10 mouse cellular contexts compared by ENCODE assay signal in the genomic region with DNA sequence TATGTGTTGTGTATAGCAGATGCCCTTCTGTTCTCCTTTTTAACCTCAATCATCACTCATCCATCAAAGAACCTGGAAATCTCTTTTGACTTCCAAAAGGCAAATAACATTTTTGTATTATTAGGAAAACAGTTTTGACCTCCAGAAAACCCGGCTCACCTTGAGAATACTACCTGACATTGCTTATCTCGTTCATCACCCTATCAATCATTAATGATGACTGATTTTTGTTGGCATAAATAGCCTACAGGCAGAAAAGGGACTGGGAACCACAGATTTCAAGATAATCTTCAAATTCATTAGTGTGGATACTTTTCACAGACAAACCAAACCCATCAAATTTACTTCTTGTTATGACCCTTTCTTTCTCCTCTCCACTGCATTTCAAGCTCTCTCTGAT. TPM values are rescaled to one million over a fixed set of nuclear protein-coding genes. Genes with fewer than 3 reads are reported as not detected.
DNase-seq lines count a peak whose midpoint lies in the region; ATAC-seq and TF ChIP-seq lines count a peak whose summit lies in the region.
"Had no signal": no experiment of that assay in that cellular context is flagged by ENCODE, and none has a peak within 500 bp of the region (broad histone marks: within the 10 kb centered on the region; RNA-seq: fewer than 3 reads in every experiment).

No protein-coding gene starts in this region.

- peak overlapping the region; percentile 88 for H3K4me2 ChIP-seq in heart, embryonic 13.5 days
- peak overlapping the region; percentile 44 for H3K4me2 ChIP-seq in CH12.LX (ENCODE audit: insufficient read depth, low read depth, poor library complexity, severe bottlenecking)
- peak overlapping the region; percentile 61 for H3K4me2 ChIP-seq in hindbrain, embryonic 13.5 days
- peak overlapping the region; percentile 15 for H3K4me2 ChIP-seq in midbrain, embryonic 11.5 days

- no peak for ATAC-seq in heart, embryonic 13.5 days (ENCODE audit: extremely low read depth, insufficient number of reproducible peaks, low FRiP score, low TSS enrichment)
- no peak for ATAC-seq in hindbrain, embryonic 13.5 days (ENCODE audit: low FRiP score)
- no peak for ATAC-seq in midbrain, embryonic 11.5 days (ENCODE audit: low FRiP score)

- dilution Hi-C loops in CH12.LX (cut with MboI; ENCODE audit: extremely low pct_ligation_motif_present, extremely low pct_unique_long_range_greater_than_20kb, low sequenced_read_pairs): no loop called here

- no peaks in the 10 kb centered on the region for H3K27me3 ChIP-seq in heart, embryonic 13.5 days (replicated peaks)
- no peaks in the 10 kb centered on the region for H3K27me3 ChIP-seq in CH12.LX (replicated peaks)
- no peaks in the 10 kb centered on the region for H3K27me3 ChIP-seq in hindbrain, embryonic 13.5 days
- H3K27me3 ChIP-seq in midbrain, embryonic 11.5 days (ENCODE audit: control insufficient read depth, insufficient read depth, low read length): no peaks in the 10 kb centered on the region

- no peak overlapping the region for H3K4me3 ChIP-seq in heart, embryonic 13.5 days
- no peak overlapping the region for H3K4me3 ChIP-seq in CH12.LX (replicated peaks in 1 of 3; ENCODE audit: low read depth in 2 of 3, low read length in 2 of 3, poor library complexity in 1 of 3)
- H3K4me3 ChIP-seq in hindbrain, embryonic 13.5 days: peak overlapping the region; percentile 86
- no peak overlapping the region for H3K4me3 ChIP-seq in midbrain, embryonic 11.5 days (ENCODE audit: low read depth, low read length)
- H3K4me3 ChIP-seq: heart, embryonic 10.5 days had no signal

- no peak overlapping the region for H3K9ac ChIP-seq in heart, embryonic 13.5 days
- no peak overlapping the region for H3K9ac ChIP-seq in CH12.LX (ENCODE audit: insufficient read depth, low read depth)
- H3K9ac ChIP-seq in hindbrain, embryonic 13.5 days: peak overlapping the region; percentile 44
- no peak overlapping the region for H3K9ac ChIP-seq in midbrain, embryonic 11.5 days (ENCODE audit: low read length)

- H3K79me2 ChIP-seq in CH12.LX (replicated peaks; ENCODE audit: control insufficient read depth, extremely low read depth, insufficient read depth, poor library complexity, severe bottlenecking): peaks cover 10% of the 10 kb centered on the region

- 79% methylated on average over 2 of the region's 2 CpGs for WGBS in heart, embryonic 13.5 days
- WGBS in hindbrain, embryonic 13.5 days: 72% methylated on average over 2 of the region's 2 CpGs
- 84% methylated on average over 2 of the region's 2 CpGs for WGBS in midbrain, embryonic 11.5 days

- no peak for TF ChIP-seq EP300 in CH12.LX (IDR thresholded peaks at IDR 0.05; ENCODE audit: low read length)

- H3K27ac ChIP-seq in heart, embryonic 13.5 days (replicated peaks): no peak overlapping the region
- no peak overlapping the region for H3K27ac ChIP-seq in CH12.LX (ENCODE audit: insufficient read depth, low read depth)
- H3K27ac ChIP-seq in hindbrain, embryonic 13.5 days: no peak overlapping the region
- H3K27ac ChIP-seq in midbrain, embryonic 11.5 days (ENCODE audit: low read depth, low read length): no peak overlapping the region
- H3K27ac ChIP-seq: heart, embryonic 10.5 days had no signal

- no peak for TF ChIP-seq RAD21 in CH12.LX (IDR thresholded peaks at IDR 0.05; ENCODE audit: low read depth, low read length)

- H3K9me3 ChIP-seq in heart, embryonic 13.5 days: no peaks in the 10 kb centered on the region
- H3K9me3 ChIP-seq in CH12.LX (replicated peaks; ENCODE audit: low read length): no peaks in the 10 kb centered on the region
- no peaks in the 10 kb centered on the region for H3K9me3 ChIP-seq in hindbrain, embryonic 13.5 days
- H3K9me3 ChIP-seq in midbrain, embryonic 11.5 days (ENCODE audit: control insufficient read depth, low read length): no peaks in the 10 kb centered on the region
- H3K9me3 ChIP-seq: heart, embryonic 10.5 days had no signal

- no peak for TF ChIP-seq POLR2A in CH12.LX (IDR thresholded peaks at IDR 0.05; ENCODE audit: low read depth, low read length)

- peaks cover 6% of the 10 kb centered on the region for H3K36me3 ChIP-seq in heart, embryonic 13.5 days
- peaks cover 0 to 10% of the 10 kb centered on the region in 2 experiments for H3K36me3 ChIP-seq in CH12.LX (replicated peaks in 1 of 2; ENCODE audit: control insufficient read depth in 1 of 2, insufficient read depth in 1 of 2, low read length in 1 of 2)
- H3K36me3 ChIP-seq in hindbrain, embryonic 13.5 days: peaks cover 9% of the 10 kb centered on the region
- H3K36me3 ChIP-seq in midbrain, embryonic 11.5 days (ENCODE audit: control insufficient read depth, insufficient read depth, low read length): no peaks in the 10 kb centered on the region
- H3K36me3 ChIP-seq: heart, embryonic 10.5 days had no signal

- peaks cover 35% of the 10 kb centered on the region for H3K4me1 ChIP-seq in heart, embryonic 13.5 days
- H3K4me1 ChIP-seq in CH12.LX (ENCODE audit: control insufficient read depth in 1 of 2, insufficient read depth in 2 of 2): peaks cover 14 to 67% of the 10 kb centered on the region in 2 experiments
- H3K4me1 ChIP-seq in hindbrain, embryonic 13.5 days (replicated peaks): peaks cover 41% of the 10 kb centered on the region
- peaks cover 10% of the 10 kb centered on the region; the same call in 1 of the 2 replicates for H3K4me1 ChIP-seq in midbrain, embryonic 11.5 days (ENCODE audit: control insufficient read depth, insufficient read depth, low read length)

- in situ Hi-C loops in CH12.LX (cut with MboI; ENCODE audit: low pct_ligation_motif_present, low pct_unique_long_range_greater_than_20kb, low sequenced_read_pairs): no loop called here

- TF ChIP-seq CTCF in CH12.LX (conservative IDR thresholded peaks at IDR 0.05 in 1 of 2, IDR thresholded peaks at IDR 0.05 in 1 of 2; ENCODE audit: low read depth in 2 of 2, low read length in 2 of 2): no peak

- no peak for DNase-seq in heart, adult 8-10 months (ENCODE audit: low spot score)
- DNase-seq in CH12.LX (ENCODE audit: extremely low read depth): no peak
- DNase-seq in midbrain, embryonic 11.5 days (ENCODE audit: low spot score, missing footprints): no peak
- no peak for DNase-seq in right cerebral cortex, postnatal 10 days (ENCODE audit: low spot score in 2 of 2)
- DNase-seq in ovary, postnatal 14 days (ENCODE audit: low spot score): no peak
- DNase-seq in spleen, adult 12 weeks (ENCODE audit: low spot score): no peak
- DNase-seq: retina, postnatal 1 day had no signal

TF ChIP-seq in CH12.LX, 34 proteins besides CTCF, POLR2A, EP300 and RAD21:
- no peak for TF ChIP-seq MAFK (IDR thresholded peaks at IDR 0.05; ENCODE audit: insufficient replicate concordance, low read length)
- no peak for TF ChIP-seq TCF12 (IDR thresholded peaks at IDR 0.05; ENCODE audit: low read depth, low read length)
- no peak for TF ChIP-seq NRF1 (IDR thresholded peaks at IDR 0.05; ENCODE audit: low read depth, low read length)
- no peak for TF ChIP-seq POLR2AphosphoS2 (IDR thresholded peaks at IDR 0.05; ENCODE audit: low read depth, low read length)
- no peak for TF ChIP-seq MAX (IDR thresholded peaks at IDR 0.05; ENCODE audit: low read length)
- TF ChIP-seq IRF4 (IDR thresholded peaks at IDR 0.05; ENCODE audit: low read depth, low read length): no peak
- TF ChIP-seq USF2 (conservative IDR thresholded peaks at IDR 0.05; ENCODE audit: low read depth, low read length): no peak

RNA-seq across cellular contexts. Expression of a gene that starts 2.2 kb away (rescaled TPM):
- 0.15 and 0.31 TPM in 2 replicates for polyA plus RNA-seq in heart, embryonic 13.5 days (2015; fragmentation: Nextera tagmentation; extraction: Ambion mirVana)
- total RNA-seq in heart, adult 8-10 months (2022): under 1 TPM in 3 of 4 experiments, not detected in 1; 0.27 to 0.62 (median 0.38) TPM
- total RNA-seq in CH12.LX (2012; rRNA removed) (1.5 and 2.1 TPM in 2 replicates), CH12.LX (2014; rRNA removed) (0.13 TPM in 1 of 2 replicates, not detected in the other)
- not detected in 2 replicates for polyA plus RNA-seq in CH12.LX (2012; ENCODE audit: insufficient read length, low read depth)
- 0.29 and 0.41 TPM in 2 replicates for polyA plus RNA-seq in hindbrain, embryonic 13.5 days (2015; fragmentation: Nextera tagmentation; extraction: Ambion mirVana)
- 0.15 and 0.17 TPM in 2 replicates for polyA plus RNA-seq in midbrain, embryonic 11.5 days (2014; fragmentation: Nextera tagmentation; extraction: Ambion mirVana)

RNA-seq across cellular contexts. Expression of a gene that starts 3.1 kb away (rescaled TPM):
- 9.7 and 9.9 TPM in 2 replicates for polyA plus RNA-seq in heart, embryonic 13.5 days (2015; fragmentation: Nextera tagmentation; extraction: Ambion mirVana)
- total RNA-seq in heart, adult 8-10 months (2022): 10 to 100 TPM; 32.6 to 36.5 (median 33.9) TPM
- total RNA-seq in CH12.LX (2012; rRNA removed) (5.3 and 7.0 TPM in 2 replicates), CH12.LX (2014; rRNA removed) (9.9 and 10.0 TPM in 2 replicates)
- 5.9 and 6.8 TPM in 2 replicates for polyA plus RNA-seq in CH12.LX (2012; ENCODE audit: insufficient read length, low read depth)
- 17.4 and 20.4 TPM in 2 replicates for polyA plus RNA-seq in hindbrain, embryonic 13.5 days (2015; fragmentation: Nextera tagmentation; extraction: Ambion mirVana)
- 12.1 and 12.4 TPM in 2 replicates for polyA plus RNA-seq in midbrain, embryonic 11.5 days (2014; fragmentation: Nextera tagmentation; extraction: Ambion mirVana)

RNA-seq across cellular contexts. Expression of a gene that starts 24.9 kb away (rescaled TPM):
- polyA plus RNA-seq in heart, embryonic 13.5 days (2015; fragmentation: Nextera tagmentation; extraction: Ambion mirVana): 64.0 and 70.4 TPM in 2 replicates
- total RNA-seq in heart, adult 8-10 months (2022): 10 to 100 TPM; 33.3 to 40.0 (median 36.2) TPM
- total RNA-seq in CH12.LX (2012; rRNA removed) (9.3 and 9.6 TPM in 2 replicates), CH12.LX (2014; rRNA removed) (17.7 and 17.8 TPM in 2 replicates)
- polyA plus RNA-seq in CH12.LX (2012; ENCODE audit: insufficient read length, low read depth): 26.3 and 28.9 TPM in 2 replicates
- 73.4 and 74.4 TPM in 2 replicates for polyA plus RNA-seq in hindbrain, embryonic 13.5 days (2015; fragmentation: Nextera tagmentation; extraction: Ambion mirVana)
- 64.0 and 70.8 TPM in 2 replicates for polyA plus RNA-seq in midbrain, embryonic 11.5 days (2014; fragmentation: Nextera tagmentation; extraction: Ambion mirVana)

Comparison
In these comparisons a context has a peak if more than half of its experiments do, and no peak if none do; other contexts are left out.
1. H3K4me2 ChIP-seq: peak in every context shown above with its lines; median percentile 88 in heart, embryonic 13.5 days; 61 in hindbrain, embryonic 13.5 days; 44 in CH12.LX; 15 in midbrain, embryonic 11.5 days.